Mouse (Mus musculus) urinary bladder, postnatal 36 days (tissue): ENCODE data around the gene Vps26b.

Experiments
- DNase-seq, 2 experiments: peaks; one replicate each; pipeline ENCODE4 v3.0.0; 2022; ENCODE audit warnings: low spot score in 2 of 2, mixed read lengths in 1 of 2

The Vps26b gene

GRCm38 (mm10) chr9:26997062-26997461, 32.8 kb downstream of the Vps26b start:
- no peak for DNase-seq

- DNase-seq, result no peak
These were observed 36.0 kb downstream of the Vps26b start for GRCm38 (mm10) chr9:26993900-26994299.

- DNase-seq, result no peak
These were observed 36.7 kb downstream of the Vps26b start for GRCm38 (mm10) chr9:26993118-26993517.

- DNase-seq, result no peak
These were observed 39.7 kb downstream of the Vps26b start for GRCm38 (mm10) chr9:26990181-26990580.

- DNase-seq, result no peak
These were observed 44.1 kb downstream of the Vps26b start for GRCm38 (mm10) chr9:26985668-26986277.

GRCm38 (mm10) chr9:26985090-26985613, 44.7 kb downstream of the Vps26b start:
- no peak for DNase-seq

GRCm38 (mm10) chr9:26978776-26979175, 51.1 kb downstream of the Vps26b start:
- no peak for DNase-seq

GRCm38 (mm10) chr9:26977754-26978153, 52.1 kb downstream of the Vps26b start:
- no peak for DNase-seq
